Mouse (Mus musculus) embryonic fibroblast, embryonic 13.5 days (primary cell): ENCODE measurements at regions not wholly inside any gene's neighbourhood (a gene's known extent, or its start where the extent isn't known, plus 50 kb on each side); places are given as distances from the start of the nearest gene placed in this dataset.
"Not testable (repeated sequence)": the region's sequence is repeated elsewhere in the genome, so short reads cannot be mapped to it uniquely, and the experiment has no call there.

Source experiments
- CTCF ChIP-seq: IDR thresholded peaks from 2 replicates; pipeline ENCODE4 v1.5.1; 2011; ENCODE audit warnings: mild to moderate bottlenecking, control low read depth, low read length, moderate library complexity, borderline replicate concordance; ENCODE audit not compliant: insufficient read depth
- POLR2A ChIP-seq: IDR thresholded peaks from 2 replicates; pipeline ENCODE4 v1.6.1; 2011; ENCODE audit warnings: low read depth, mild to moderate bottlenecking, control low read depth, low read length, moderate library complexity

DNA sequence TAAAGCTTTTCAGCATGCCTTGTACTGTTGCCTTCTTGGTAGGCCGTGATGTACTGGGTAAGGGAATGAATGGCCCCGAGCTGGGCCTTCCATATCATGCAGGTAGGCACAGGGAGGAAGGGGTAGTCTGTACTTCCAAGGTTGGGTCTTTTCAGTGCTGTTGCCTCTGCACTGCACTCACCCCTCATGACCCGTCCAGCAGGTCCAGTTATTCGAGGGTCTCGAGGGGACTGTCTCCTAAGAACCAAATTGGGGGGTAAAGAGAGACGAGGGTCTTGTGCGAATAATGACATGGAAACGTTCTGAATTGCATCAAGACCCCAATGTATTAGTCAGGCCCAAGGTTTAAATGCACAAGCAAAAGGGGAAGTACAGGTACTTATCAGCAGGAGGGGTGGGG lies 73.3 kb downstream of the Tex35 start:
- TF ChIP-seq CTCF, POLR2A: not testable (repeated sequence)
